Mouse (Mus musculus): ENCODE data around the gene Fam89b.

Fam89b gene

GRCm38 (mm10) chr19:5680432-5680831, 49.0 kb downstream of the Fam89b start:
- DNase-seq (ENCODE audit: low spot score), result no peak

Data from embryo, embryonic 10.5 days (tissue).